Mouse (Mus musculus) gastrocnemius, postnatal 10 days (tissue): ENCODE data around the gene Gm12117. TPM values are rescaled to one million over a fixed set of nuclear protein-coding genes. Genes with fewer than 3 reads are reported as not detected.

Experiments used
- DNase-seq: peaks from one replicate; pipeline ENCODE4 v3.0.0; 2021; ENCODE audit warnings: mixed read lengths
- long read RNA-seq, 2 experiments: library from polyadenylated mRNA; stranded (forward); transcript quantifications; one replicate each; pipeline ENCODE4 v2.0.0; 2021
- total RNA-seq, 2 experiments: library from RNA; stranded (reverse); gene quantifications; 2 replicates each; pipeline ENCODE4 v1.2.3; 2021

The Gm12117 gene
- total RNA-seq = not detected
- long read RNA-seq, experiment 1 = 0 reads
- long read RNA-seq, experiment 2 = 0 reads

GRCm38 (mm10) chr11:33276637-33277036 is at the start of gene Gm12117:
TSS of gene Gm12117 (minus strand) at chr11:33276737.
- DNase-seq = no peak

DNA sequence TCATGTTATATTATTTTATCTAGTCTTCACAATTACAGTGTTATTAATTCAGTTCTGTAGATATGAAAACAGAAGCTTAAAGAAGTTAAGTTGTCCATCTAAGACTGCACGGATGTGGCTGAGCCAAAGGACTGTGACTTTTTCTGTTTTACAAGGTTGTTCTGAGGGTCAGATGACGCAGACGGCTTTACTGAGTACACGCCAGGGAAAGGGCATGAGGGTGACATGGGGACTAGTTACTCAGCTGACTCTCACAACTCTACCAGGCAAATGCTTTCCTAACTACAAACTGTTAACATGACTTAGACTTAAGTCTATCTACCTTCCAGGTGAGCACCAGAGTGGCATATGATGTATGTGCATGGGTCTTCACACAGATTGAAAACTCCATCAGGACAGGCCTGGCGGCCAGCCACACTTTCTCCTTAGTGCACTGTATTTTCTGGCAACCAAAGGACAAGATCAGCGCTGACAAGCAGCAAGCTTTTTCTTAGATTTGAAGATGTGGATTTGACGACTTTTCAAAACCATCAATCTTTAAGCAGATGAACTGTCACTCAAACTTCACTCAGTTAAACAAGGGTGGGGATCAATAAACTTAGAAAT is 42.6 kb upstream of the Gm12117 start:
- no peak for DNase-seq

GRCm38 (mm10) chr11:33309566-33309965 is 33.0 kb upstream of the Gm12117 start:
- DNase-seq = no peak

GRCm38 (mm10) chr11:33300859-33301258 is 24.3 kb upstream of the Gm12117 start:
- no peak for DNase-seq

GRCm38 (mm10) chr11:33299371-33299770 is 22.8 kb upstream of the Gm12117 start:
- DNase-seq = no peak

- no peak for DNase-seq
Observed at GRCm38 (mm10) chr11:33297121-33297520, 20.6 kb upstream of the Gm12117 start.

DNA sequence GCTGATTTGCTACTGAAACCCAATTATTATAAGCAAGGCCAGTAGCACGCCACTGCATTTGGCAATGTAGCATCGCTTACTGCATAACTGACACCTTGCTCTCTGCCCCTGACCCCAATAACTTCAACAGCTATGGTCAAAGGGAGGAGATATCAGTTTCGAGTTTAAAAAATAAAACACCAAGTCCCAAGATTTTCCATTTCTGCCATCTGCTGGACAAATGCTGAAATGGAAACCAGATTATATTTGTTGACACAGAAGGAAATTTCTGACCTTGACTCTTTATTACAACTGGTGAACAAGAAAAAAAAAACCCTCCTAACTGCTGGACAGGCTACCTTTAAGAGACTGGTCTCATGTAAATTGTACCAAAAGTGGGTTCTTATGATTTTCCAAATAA is 18.9 kb upstream of the Gm12117 start:
- DNase-seq = no peak

- DNase-seq = no peak
Observed at GRCm38 (mm10) chr11:33294063-33294462, 17.5 kb upstream of the Gm12117 start.

GRCm38 (mm10) chr11:33278571-33278970 is 2.0 kb upstream of the Gm12117 start:
- DNase-seq = no peak

DNA sequence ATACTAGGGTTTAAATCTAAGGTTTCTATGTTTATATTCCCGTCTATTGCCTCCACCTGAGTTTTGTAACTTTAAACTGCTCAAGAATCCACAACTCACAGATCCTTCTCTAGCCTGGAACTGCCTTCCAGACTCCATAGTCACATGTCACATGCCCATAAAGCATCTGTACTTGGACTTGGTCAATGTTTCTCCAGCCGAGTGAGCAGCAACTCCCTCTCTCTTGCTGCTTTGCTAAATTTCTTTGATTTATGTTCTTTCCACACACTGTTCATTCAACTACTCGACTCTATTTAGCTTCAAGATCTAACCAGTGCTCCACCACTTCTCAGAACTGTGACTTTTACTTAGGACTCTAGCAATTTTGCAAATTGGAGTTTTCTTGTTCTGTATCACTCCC is 1.7 kb downstream of the Gm12117 start:
- DNase-seq = no peak

DNA sequence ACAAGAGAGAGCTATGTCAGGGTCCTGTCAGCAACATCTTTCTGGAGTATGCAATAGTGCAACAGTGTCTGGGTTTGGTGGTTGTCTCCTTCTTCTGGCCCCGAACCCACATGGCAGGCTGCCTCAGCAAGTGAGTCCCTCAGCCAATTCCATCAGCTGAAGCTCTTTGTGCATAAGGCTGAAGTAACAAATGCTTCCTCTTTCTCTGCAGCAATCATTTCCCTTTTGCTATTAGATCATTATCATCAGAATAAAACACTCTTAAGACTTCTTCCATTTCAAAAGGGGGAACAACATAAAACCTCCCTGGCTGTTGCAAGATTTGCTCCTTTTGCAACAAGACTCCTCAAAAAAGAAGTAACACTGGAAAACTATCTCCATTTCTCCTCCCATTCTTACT is 2.2 kb downstream of the Gm12117 start:
- DNase-seq = no peak

DNA sequence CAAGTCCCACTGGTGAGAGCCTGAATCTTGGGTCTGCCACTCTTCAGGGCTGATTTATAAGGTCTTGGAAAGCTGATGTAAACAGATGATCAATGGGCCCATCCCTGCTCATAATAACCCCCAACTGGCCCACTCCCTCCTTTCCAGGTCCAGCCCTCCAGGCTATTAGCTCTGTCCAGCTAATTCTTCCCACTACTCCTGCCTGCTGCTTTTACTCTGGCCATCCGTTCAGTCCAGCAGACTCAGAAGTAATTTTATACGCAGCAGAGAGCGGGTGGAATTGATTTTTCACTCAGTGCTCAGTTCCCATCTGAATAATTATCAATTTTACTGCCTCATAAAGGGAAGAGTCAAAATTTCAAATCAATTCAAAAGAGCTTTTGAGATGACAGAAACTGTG is 36.2 kb downstream of the Gm12117 start:
- DNase-seq = no peak

- DNase-seq = no peak
Observed at GRCm38 (mm10) chr11:33234134-33234533, 42.4 kb downstream of the Gm12117 start.

DNA sequence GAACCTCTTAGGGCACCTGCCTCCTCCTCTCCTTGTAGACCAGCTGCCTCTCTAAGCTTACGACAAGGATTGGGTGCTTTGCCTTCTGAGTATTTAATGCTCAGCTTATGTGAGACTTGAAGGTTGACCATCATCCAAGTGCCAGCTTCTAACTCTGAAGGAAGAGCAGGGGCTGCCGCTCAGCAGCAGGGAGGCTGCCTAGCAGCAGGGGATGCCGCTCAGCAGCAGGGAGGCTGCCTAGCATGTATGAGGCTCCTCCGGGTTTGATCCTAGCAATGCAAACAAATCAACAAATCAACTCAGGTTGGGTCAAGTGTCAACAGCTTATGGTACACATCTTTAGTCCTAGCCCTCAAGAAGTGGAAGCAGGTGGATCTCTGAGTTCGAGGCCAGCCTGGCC is 44.5 kb downstream of the Gm12117 start:
- no peak for DNase-seq

- DNase-seq = no peak
Observed at GRCm38 (mm10) chr11:33228186-33228585, 48.4 kb downstream of the Gm12117 start.

DNA sequence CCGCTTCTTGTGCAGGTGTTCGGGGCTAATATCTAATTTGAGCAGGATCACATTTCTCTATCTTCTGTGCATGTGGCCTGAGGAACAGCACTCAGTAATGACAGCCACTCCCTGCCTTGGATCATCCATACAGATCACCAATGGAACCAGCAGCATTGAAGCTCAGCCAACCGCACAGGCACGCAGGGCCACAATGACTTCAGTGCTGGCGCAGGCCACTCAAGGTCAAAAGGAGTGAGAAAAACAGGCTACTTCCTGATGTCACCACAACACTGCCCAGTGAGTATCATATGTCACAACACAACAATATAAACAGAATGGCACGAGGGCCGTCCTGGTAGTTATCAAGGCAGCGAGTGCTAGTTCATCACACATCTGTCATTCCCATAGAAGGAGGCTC is 50.0 kb downstream of the Gm12117 start:
- no peak for DNase-seq

Other genes with a start within 250 kb of the Gm12117 start
- gene Fgf18, start 129.3 kb downstream of the Gm12117 start, total RNA-seq = 1 to 10 TPM; 7.3 to 9.3 TPM
- 100 to 1,000 TPM; 197 to 218 TPM for gene Npm1, start 113.5 kb downstream of the Gm12117 start, total RNA-seq
- not detected for gene Tlx3, start 73.1 kb downstream of the Gm12117 start, total RNA-seq
- 1 to 10 TPM; 1.9 to 2.8 TPM for gene Ranbp17, start 237.0 kb upstream of the Gm12117 start, total RNA-seq